Mouse (Mus musculus) hematopoietic stem cell, adult 5-6 weeks (primary cell): Measurements from ENCODE around the gene Gpc6. TPM values are rescaled to one million over a fixed set of nuclear protein-coding genes. Genes with fewer than 3 reads are reported as not detected.

Source experiments
- ATAC-seq, 2 experiments: fragments of 125-278 bp in 1 of 2; replicated peaks in 1 of 2; 2 replicates each; pipeline ENCODE4 v1.8.0; 2016 to 2017; ENCODE audit warnings: inconsistent platforms in 2 of 2, mild to moderate bottlenecking in 2 of 2, moderate number of reproducible peaks in 2 of 2, low read depth in 1 of 2, moderate TSS enrichment in 1 of 2; ENCODE audit not compliant: low FRiP score in 2 of 2, poor library complexity in 2 of 2, severe bottlenecking in 2 of 2, insufficient read depth in 1 of 2, low TSS enrichment in 1 of 2
- total RNA-seq: library from RNA; stranded (forward); fragments of 172-1452, 232-1000 nt; gene quantifications from 2 replicates; pipeline ENCODE4 v1.2.3, GENCODE M21; 2017

Gpc6 gene
- total RNA-seq, 1 experiment from 2014 or later, result not detected

DNA sequence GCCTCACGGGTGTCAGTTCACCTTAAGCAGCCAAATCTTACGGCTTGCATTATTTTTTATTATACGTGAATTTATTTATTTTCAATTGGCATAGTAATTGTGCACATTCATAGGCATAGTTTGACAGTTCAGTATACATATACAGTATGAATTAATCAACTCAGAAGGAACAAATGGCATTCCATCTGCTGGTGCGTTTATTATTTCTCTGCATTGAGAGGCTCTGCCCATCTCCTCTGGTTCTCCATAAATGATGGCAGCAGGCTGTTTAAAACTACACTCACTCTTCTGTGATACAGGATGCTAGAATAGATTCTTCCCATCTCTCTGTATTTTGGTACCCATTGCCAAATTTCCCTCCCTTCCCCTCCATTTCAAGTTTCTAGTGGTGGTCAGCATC, 16.7 kb downstream of the Gpc6 start:
- no peak for ATAC-seq

DNA sequence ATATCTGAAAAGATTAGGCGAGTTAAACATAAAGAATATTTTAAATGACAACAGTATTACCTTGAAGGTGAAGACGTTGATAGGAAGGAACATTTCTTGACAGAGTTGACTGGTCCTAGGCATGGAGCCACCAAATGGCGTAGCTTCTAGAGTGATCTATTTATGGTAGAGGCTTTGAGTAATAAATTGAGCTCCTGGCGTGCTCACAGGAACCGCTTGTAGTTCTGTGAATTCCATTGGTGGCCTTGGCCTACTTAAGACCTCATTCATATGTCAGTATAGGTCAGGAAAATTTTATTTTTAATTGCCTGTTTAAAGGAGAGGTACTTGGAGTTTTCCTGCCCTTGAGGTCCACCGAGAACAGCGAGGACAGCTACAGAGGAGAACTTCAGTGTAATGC, 18.6 kb downstream of the Gpc6 start:
- no peak for ATAC-seq

DNA sequence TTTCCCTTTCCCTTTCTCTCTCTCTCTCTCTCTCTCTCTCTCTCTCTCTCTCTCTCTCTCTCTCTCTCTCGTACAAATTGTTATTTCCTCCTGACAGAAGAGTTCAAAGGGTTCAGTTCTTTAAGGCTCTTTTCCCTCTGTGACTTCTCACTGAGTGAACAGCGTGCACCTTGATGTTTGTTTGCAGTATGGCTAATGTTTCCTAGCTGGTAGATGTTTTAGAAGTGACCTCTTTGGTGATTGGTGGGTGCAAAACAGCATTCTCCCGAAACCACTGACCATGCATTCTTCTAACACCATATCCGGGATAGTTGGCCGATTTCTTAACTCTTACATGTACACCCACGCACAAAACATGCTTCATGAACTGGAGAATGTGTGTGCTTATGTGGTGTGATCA, 20.9 kb downstream of the Gpc6 start:
- no peak for ATAC-seq

DNA sequence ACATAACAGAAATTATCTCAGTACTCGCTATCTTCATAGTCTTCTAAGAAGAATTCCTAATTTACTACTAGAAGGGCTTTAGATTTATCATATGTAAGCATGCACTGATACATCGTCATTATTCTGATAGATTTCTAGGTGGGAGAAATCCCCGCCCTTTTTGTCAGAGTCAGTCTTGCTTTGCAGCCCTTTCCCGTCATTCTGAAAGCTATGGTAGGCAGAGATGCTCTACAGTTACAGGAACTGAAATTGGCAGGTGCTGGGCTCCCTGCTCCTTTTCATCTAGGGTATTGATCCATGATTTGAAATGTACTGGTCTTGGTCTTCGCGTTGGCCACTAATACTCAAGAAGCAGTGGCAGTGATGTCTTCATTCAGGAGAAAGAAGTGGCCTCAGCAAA, 22.3 kb downstream of the Gpc6 start:
- ATAC-seq, result no peak

DNA sequence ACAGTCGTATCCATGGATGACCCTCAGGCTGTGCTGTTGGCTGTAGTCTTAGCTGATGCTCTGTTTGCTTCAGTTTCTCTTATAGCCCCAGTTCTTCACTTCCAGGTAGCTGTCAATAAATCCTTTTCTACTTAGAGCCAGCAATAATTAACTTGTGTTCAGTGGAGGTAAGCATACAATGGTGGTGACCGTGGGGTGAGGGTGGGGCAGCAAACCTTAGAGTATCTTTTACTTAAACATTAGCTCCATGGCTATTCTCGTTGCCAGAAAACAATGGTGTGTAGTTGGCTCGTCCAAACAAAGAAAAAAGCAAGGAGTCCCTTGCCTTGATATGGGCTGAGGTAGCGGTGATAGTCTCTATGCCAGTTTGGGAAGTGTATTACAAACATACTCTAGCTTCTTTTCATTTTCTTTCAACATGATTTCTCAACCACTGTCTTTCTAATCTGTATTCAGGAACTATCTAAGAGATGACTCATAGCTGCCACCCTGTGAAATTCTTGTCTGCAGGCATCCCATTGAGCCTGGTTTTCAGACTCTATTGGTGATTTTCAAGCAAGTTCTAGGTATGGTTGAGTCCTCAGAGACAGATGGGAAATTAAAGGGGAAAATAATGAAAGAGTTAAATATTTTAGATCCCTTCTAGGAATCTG, 22.9 kb downstream of the Gpc6 start:
- ATAC-seq, result no peak

DNA sequence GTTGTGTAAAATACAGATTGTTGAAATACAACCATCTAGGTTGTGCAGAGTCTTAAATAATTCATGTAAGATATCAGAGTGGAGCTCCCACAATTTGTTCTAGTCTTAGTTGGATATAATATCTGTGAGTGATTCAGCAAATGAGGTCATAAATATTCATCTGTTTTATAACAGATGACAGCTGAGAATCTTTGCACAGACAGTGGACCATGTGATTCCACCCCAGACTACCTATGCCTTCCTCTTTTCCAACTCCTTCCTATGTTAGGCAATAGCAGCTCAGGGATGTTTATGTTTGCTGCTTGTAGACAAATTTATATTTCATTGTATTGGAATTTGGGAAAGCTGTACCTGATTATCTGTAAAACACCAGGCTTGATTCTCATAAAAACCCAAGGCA, 32.0 kb downstream of the Gpc6 start:
- ATAC-seq, result no peak

DNA sequence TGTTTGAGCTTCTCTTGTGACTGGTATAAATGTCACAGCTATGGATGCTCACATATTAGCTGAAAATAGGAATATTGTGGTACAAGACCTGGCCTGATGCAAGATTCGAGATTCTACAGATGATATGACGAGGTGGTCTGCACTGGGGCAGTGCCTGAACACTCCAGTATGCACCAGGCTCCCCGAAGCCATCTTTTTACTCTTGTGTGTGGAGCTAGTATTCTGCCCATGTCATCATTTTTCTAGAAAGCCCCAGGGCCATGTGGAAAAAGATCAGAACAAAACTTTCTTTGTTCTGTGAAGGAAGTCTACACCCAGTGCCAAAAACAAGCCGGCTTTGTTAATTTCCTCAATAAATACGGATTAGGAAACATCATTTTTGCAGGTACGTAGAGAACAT, 39.7 kb downstream of the Gpc6 start:
- no peak for ATAC-seq

DNA sequence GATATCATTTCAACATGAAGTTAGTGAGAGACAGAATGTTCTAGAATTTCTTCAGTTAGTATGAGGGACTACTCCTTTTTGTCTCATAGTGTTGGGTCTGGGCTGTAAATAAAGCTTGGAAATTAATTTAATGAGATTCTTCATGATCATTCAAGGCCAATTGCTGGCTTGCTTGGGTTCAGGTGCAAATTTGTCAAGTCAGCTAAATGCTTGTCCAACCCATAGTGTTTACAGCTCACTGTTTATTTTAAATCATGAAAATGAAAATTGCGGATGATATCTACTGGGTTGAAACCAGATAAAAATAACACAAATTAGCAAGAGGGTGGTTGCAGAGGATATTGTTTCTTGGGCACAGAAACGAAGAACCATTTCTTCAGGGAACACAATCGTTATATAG, 49.6 kb downstream of the Gpc6 start:
- ATAC-seq, result no peak

DNA sequence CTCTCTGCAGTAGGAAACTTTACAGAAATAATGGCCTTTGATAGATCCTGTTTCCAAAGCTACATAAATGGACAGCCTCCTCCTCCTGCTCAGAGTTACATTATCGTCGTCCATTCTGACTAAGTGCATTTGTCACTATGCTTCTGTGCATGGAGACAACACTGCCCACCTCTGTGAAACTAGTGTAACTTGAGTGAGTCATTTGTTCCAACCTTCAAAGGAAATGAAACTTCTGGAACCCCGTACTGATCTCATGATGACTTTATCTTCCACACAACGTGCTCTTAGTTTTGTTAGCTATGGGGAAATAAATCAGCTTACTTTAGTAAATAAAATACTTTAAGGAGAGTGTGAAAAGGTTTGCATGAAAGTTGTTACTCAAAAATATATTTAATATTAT, 50.1 kb downstream of the Gpc6 start:
- ATAC-seq, result no peak

DNA sequence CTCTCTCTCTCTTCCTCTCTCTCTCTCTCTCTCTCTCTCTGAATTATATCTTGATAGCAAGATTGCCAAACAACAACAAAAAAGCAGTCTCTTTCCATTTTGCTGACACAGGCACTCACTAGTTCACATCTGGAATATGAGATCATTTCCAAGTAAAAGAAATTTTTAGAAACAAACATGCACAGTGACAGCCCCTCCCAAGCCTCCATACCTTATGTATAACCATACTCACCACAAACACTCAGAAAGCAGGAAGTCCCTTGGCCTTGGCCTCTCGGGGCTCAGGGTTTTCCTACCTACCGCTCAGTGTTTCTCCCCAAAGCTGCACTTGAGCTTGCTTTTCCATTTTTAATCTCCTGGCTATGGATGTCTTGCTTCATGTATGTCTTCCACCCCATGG, 52.1 kb downstream of the Gpc6 start:
- ATAC-seq, result peak; percentile 84 to 96

DNA sequence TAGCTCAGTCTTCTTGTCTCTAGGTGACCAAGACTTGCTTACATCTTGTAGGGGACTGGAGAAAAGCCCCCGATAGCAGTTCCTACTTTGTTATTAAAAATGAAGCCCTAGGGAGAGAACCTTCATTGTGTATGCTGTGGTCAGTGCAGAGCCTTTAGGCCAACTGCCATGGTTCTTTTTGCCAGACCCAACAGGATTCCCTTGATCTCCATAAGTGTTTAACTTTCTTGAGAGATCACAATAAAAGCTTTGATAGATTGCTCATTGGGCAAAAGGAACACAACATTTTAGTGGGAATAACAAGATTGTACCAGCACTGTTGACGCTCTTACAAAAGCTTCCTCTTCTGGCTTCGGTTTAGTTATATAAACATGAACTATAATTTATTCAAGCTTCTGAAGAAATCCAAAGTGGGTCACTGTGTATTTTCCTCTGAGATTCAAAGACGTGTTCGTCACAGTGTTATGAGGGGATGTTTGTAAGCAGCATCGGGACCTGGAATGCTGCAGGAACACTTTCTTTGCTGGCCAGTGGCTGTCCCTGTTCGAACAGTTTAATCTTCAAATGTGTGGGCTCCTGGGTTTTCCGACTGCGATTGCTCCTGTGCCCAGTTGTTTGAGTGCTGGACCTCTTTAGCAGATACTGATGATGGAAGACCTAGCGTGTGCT, 54.7 kb downstream of the Gpc6 start:
- no peak for ATAC-seq

DNA sequence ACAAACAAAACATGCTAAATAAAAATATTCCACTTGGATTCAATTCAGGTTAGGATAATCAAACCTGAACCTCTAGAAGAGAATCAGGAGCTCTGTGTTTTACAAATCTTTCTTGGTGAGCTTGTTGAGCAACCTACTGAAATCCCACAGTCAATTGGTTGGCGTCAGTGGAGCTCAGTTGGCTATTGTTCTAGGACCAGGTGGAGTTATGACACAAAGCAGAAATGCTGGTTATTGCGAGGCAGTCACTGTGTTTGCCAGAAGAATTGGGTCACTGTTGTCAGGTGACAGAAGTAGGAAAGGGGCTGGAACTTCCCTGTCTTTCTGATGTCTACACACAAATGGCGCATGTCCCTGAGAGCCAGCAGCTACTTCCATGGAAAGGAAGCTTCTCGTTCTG, 56.6 kb downstream of the Gpc6 start:
- no peak for ATAC-seq

DNA sequence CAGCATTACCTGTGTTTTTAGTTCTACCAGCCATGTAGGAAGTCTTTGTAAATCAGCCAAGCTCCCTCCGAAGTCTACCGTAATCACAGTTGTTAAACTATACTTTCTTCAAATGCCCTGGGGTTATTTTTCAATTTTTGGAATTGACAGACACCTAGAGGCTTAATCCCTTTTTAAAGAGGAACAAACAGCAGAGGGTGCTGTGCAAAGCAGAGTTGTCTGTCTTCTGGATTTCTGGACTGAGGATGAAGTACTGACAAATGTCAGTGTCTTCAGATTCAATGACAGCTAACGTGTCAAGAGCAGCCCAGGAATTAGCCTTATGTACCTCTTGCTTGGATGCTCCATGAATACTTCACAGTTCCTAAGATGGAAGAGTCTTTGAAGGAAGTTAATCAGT, 62.2 kb downstream of the Gpc6 start:
- ATAC-seq, result no peak

DNA sequence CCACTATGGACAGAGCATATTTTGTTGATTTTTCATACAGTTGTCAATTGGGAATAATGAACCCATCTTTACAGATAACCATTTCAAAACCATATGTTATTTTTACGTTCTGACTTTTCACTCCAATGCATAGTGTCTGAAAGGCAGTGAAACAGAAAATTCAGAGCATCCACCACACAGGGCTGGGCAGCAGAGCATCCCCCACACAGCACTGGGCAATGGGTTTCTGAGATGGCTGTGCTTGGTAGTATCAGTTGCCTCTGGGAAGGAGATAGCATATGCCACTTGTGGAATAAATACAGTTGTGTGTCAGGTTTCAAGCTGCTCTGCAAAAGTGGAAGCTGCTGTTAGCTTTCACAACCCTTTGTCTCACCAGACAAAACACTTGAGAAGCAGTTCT, 75.3 kb downstream of the Gpc6 start:
- no peak for ATAC-seq

DNA sequence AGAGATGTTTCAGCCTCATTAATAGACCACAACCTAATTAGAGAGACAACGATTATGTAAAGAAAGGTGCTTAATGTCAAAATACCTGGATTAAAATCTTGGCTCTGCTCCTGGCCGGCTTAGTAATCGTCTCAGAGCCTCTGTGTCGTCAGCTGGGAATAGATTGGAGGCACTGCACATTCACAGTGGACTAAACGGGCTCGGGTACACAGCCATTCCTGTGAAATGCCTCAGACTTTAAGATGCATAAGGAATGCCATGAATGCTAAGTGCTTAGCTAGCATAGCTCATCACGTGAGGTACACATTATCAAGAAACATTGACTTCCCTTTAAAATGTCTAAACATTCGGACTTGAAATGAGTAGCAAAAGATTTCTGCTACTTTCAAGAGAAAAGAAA, 77.2 kb downstream of the Gpc6 start:
- ATAC-seq, result no peak

DNA sequence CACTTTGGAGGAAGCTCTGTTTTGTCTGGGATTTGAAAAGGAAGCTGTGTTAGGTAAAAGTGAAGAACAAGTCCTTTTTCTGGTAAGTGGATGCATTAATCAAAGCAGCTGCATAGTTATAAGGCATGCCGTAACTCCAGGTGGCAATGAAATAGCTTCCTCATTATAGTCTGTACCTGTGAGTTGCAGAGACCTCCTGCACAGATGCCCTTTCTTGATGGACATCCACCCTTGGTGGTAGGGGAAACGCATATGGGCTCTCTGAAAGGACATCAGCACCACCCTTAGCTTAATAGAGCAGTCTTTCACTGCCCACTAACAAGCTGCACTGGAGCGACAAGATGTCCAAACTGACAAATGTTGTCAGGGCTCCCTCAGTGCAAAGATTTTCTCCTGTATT, 83.7 kb downstream of the Gpc6 start:
- no peak for ATAC-seq

DNA sequence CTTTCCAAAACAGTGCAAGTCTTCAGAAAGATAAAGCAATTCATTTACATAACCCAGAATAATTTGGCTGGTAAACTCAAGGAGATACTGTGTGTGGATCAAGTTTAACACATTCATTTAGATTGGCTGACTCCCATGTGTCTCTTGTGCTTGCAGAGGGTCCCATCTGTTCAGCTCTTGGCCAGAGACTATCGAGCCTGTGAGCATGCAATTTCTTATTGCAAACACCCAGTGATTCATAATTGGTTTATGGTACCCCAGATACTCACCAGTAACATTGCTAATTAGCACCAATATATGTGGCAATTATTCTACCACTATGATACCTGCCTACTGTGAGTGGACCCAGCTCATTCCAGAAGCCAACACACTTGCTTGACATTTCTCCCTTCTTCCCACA, 87.9 kb downstream of the Gpc6 start:
- ATAC-seq, result no peak

DNA sequence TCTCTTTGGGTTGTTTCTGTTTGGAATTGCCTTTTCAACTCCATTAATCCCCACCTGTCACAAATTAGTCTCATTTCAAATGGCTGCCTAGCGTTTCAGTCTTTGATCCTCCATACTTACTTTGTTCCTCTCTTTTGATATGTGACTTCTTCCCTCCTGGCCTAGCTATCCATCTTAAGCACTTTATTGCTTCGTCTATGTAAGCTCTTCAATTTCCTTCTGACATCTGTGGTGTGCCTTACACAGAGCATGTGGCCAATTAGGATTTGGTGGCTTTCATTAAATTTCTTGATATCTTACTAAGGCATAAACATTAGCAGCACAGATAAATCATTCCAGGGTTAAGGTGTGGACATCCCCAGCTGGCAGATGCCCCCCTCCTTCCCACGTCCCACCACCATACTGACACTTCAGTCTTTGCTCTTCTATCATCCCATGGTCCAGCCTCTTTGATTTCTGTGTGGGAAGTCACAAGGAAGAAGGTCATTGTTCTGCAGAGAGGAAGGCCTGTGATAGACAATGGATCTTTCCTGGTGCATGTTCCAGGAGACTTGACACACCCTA, 88.5 kb downstream of the Gpc6 start:
- ATAC-seq, result no peak

DNA sequence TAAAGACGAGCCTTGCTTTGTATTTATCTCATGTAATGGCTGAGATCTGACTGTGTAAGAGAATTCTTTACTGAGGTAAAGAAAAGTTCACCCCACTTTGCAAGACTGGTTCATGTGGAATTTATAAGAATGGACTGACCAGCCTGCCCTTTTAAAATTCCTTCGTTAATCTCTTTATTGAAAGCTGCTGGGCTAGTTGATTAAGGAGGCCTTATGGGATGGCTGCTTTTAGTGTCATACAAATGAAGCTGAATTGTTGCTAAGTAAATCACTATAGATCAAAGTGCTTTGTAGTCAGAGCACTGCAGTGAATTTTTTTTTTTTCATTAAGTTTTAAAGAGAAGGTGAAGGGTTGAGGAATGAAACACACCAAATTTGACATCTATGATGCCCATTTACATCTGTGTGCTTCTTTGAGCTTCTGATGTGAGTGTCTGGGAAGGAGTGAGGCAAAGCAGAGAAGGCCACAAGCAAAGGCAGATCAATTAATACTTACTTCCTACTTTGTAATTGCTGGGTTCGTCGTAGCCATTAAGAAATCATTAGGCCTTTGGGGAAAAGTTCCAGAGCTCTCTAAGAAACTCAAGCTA, 90.3 kb downstream of the Gpc6 start:
- no peak for ATAC-seq
